Mouse (Mus musculus) c-Kit-positive CD71-positive TER-119-negative erythroid progenitor cells, embryonic 14.5 days (primary cell): ENCODE measurements around the gene St3gal4.
"Not testable (repeated sequence)": the region's sequence is repeated elsewhere in the genome, so short reads cannot be mapped to it uniquely, and the experiment has no call there.

Experiments used
- DNase-seq: peaks from one replicate; pipeline ENCODE4 v3.0.0-alpha.2; 2013; ENCODE audit warnings: low read depth

The St3gal4 gene

GRCm38 (mm10) chr9:35119168-35119567 lies at the start of gene St3gal4:
Gene St3gal4, minus strand, starts transcription at chr9:35119268.
- no peak for DNase-seq

GRCm38 (mm10) chr9:35166798-35167635 lies 47.9 kb upstream of the St3gal4 start:
- DNase-seq: no peak

GRCm38 (mm10) chr9:35166144-35166797 lies 47.2 kb upstream of the St3gal4 start:
- no peak for DNase-seq

GRCm38 (mm10) chr9:35164142-35164874 lies 45.2 kb upstream of the St3gal4 start:
- no peak for DNase-seq

- DNase-seq: no peak
Measured at GRCm38 (mm10) chr9:35163011-35163690, 44.1 kb upstream of the St3gal4 start.

- no peak for DNase-seq
Measured at GRCm38 (mm10) chr9:35161721-35162120, 42.7 kb upstream of the St3gal4 start.

- DNase-seq: no peak
Measured at GRCm38 (mm10) chr9:35160662-35161061, 41.6 kb upstream of the St3gal4 start.

GRCm38 (mm10) chr9:35158477-35158876 lies 39.4 kb upstream of the St3gal4 start:
- DNase-seq: no peak

GRCm38 (mm10) chr9:35156862-35157261 lies 37.8 kb upstream of the St3gal4 start:
- DNase-seq: no peak

- DNase-seq: no peak
Measured at GRCm38 (mm10) chr9:35156002-35156710, 37.1 kb upstream of the St3gal4 start.

GRCm38 (mm10) chr9:35152923-35153322 lies 33.9 kb upstream of the St3gal4 start:
- no peak for DNase-seq

- not testable (repeated sequence) for DNase-seq
Measured at GRCm38 (mm10) chr9:35148822-35149221, 29.8 kb upstream of the St3gal4 start.

- not testable (repeated sequence) for DNase-seq
Measured at GRCm38 (mm10) chr9:35147261-35147660, 28.2 kb upstream of the St3gal4 start.

- DNase-seq: no peak
Measured at GRCm38 (mm10) chr9:35145829-35146228, 26.8 kb upstream of the St3gal4 start.

GRCm38 (mm10) chr9:35145118-35145517 lies 26.1 kb upstream of the St3gal4 start:
- no peak for DNase-seq

GRCm38 (mm10) chr9:35142221-35142620 lies 23.2 kb upstream of the St3gal4 start:
- no peak for DNase-seq

GRCm38 (mm10) chr9:35139231-35139744 lies 20.2 kb upstream of the St3gal4 start:
- no peak for DNase-seq

- DNase-seq: no peak
Measured at GRCm38 (mm10) chr9:35138029-35138428, 19.0 kb upstream of the St3gal4 start.

GRCm38 (mm10) chr9:35135575-35135974 lies 16.5 kb upstream of the St3gal4 start:
- no peak for DNase-seq

- DNase-seq: no peak
Measured at GRCm38 (mm10) chr9:35131637-35132397, 12.7 kb upstream of the St3gal4 start.
